Mouse (Mus musculus) olfactory bulb, adult 2 months (tissue): ENCODE measurements around the gene Zmiz2.

Experiments
- CTCF ChIP-seq: fragments of 200-500 bp; IDR thresholded peaks from 2 replicates; pipeline ENCODE4 v1.5.1; 2012; ENCODE audit warnings: low read depth, mild to moderate bottlenecking, low read length, moderate library complexity; ENCODE audit not compliant: insufficient read depth
- POLR2A ChIP-seq: fragments of 200-500 bp; IDR thresholded peaks from 2 replicates; pipeline ENCODE4 v1.6.1; 2012; ENCODE audit warnings: mild to moderate bottlenecking, low read depth, low read length, moderate library complexity; ENCODE audit not compliant: insufficient read depth

GRCm38 (mm10) chr11:6364581-6365275, 24.1 kb upstream of the Zmiz2 start:
- no peak for TF ChIP-seq CTCF
- no peak for TF ChIP-seq POLR2A
